9 mouse cellular contexts compared by ENCODE assay signal in the genomic region with DNA sequence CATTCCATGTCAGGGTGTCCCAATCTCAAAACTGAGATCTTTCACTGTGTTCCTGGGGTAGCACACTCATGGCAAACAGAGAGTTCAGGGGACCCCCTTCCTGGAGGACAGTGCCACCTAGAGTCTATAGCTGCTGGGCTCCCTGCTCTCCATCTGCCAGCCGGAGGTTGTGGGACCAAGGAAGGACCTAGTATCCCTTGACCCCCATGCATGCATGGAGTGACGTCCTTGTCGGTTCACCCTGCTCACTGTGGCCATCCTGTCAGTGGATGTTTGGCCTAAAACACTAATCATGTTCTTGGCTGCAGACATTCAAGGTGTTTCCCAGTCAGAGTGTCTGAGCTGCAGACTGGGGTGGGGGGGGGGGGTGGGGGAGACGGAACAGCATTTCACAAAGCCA. TPM values are rescaled to one million over a fixed set of nuclear protein-coding genes. Genes with fewer than 3 reads are reported as not detected.
DNase-seq lines count a peak whose midpoint lies in the region; ATAC-seq lines count a peak whose summit lies in the region.
"Had no signal": no experiment of that assay in that cellular context is flagged by ENCODE, and none has a peak within 500 bp of the region (broad histone marks: within the 10 kb centered on the region; RNA-seq: fewer than 3 reads in every experiment).

No protein-coding gene starts in this region.

- no peak for ATAC-seq in inflammation-experienced regulatory T-cells, adult 6 months

- peak; percentile 50 for DNase-seq in left cerebral cortex, postnatal 4 days
- no peak for DNase-seq in left cerebral cortex, postnatal 36 days (ENCODE audit: low spot score in 2 of 2)
- DNase-seq in Muller cell, postnatal 12 days (ENCODE audit: inconsistent ontology term): peak; percentile 49
- peak; percentile 40 for DNase-seq in cerebellum, adult 11-12 months
- DNase-seq in heart, postnatal 10 days: peak; percentile 71 to 77
- peak; percentile 66 for DNase-seq in lung, postnatal 25 days (ENCODE audit: low spot score)

- intact Hi-C loops in left cerebral cortex, postnatal 4 days (cut with DNase I): loop anchor here (5.0 kb wide), 1 partner anchor 136 kb away; no protein-coding TSS in a partner anchor
- intact Hi-C loops in left cerebral cortex, postnatal 36 days (cut with DNase I): loop anchor here (5.0 to 10.0 kb wide), 4 partner anchors 56 to 327 kb away; a partner anchor contains a TSS
- intact Hi-C loops in heart, postnatal 10 days (cut with DNase I): loop anchor here (1.0 to 5.0 kb wide), 4 partner anchors 56 to 135 kb away; a partner anchor contains a TSS

RNA-seq across cellular contexts. Expression of a gene that starts 14.0 kb away (rescaled TPM):
- total RNA-seq in left cerebral cortex, postnatal 4 days (2021): not detected
- not detected for total RNA-seq in left cerebral cortex, postnatal 36 days (2021)
- total RNA-seq in heart, postnatal 10 days (2021): not detected
- not detected for polyA plus RNA-seq in inflammation-experienced regulatory T-cells, adult 6 months (2017; shearing (Covaris generic))
- total RNA-seq: layer of hippocampus, postnatal 36 days had no signal
- polyA plus RNA-seq: embryonic facial prominence, embryonic 11.5 days had no signal

RNA-seq across cellular contexts. Expression of a gene that starts 53.9 kb away (rescaled TPM):
- total RNA-seq in left cerebral cortex, postnatal 4 days (2021): 10 to 100 TPM; 81.2 to 85.8 TPM
- 100 to 1,000 TPM in 1 of 2 experiments, 10 to 100 TPM in 1; 98.8 to 117 TPM for total RNA-seq in left cerebral cortex, postnatal 36 days (2021)
- total RNA-seq in heart, postnatal 10 days (2021): 100 to 1,000 TPM; 135 to 143 TPM
- not detected for polyA plus RNA-seq in inflammation-experienced regulatory T-cells, adult 6 months (2017; shearing (Covaris generic))

Comparison
In these comparisons a context has a peak if more than half of its experiments do, and no peak if none do; other contexts are left out.
1. DNase-seq: peak in left cerebral cortex, postnatal 4 days (single experiment), Muller cell, postnatal 12 days (single experiment), cerebellum, adult 11-12 months (single experiment), heart, postnatal 10 days (2 of 2) and lung, postnatal 25 days (single experiment); none in left cerebral cortex, postnatal 36 days (0 of 2).